In genomic region chr8:45332685-45333409, GRCm38 (mm10) we compare ENCODE assay signal across 7 mouse cellular contexts. TPM values are rescaled to one million over a fixed set of nuclear protein-coding genes. Genes with fewer than 3 reads are reported as not detected.
DNase-seq lines count a peak whose midpoint lies in the region; ATAC-seq lines count a peak whose summit lies in the region.

Gene Cyp4v3 (minus strand): TSS chr8:45333216.

- peak within 1 kb of the TSS; percentile 1; the same call in 1 of the 2 replicates for H3K9ac ChIP-seq in limb, embryonic 15.5 days
- H3K9ac ChIP-seq in midbrain, embryonic 16.5 days (ENCODE audit: low read depth, low read length) = peak within 1 kb of the TSS; percentile 57

- under 1% methylated on average over 42 of the region's 44 CpGs for WGBS in limb, embryonic 15.5 days
- WGBS in midbrain, embryonic 16.5 days = under 1% methylated on average over 44 of the region's 44 CpGs

- DNase-seq in adrenal gland, adult 18-20 months (ENCODE audit: low spot score in 2 of 2) = peak; percentile 69 to 77
- DNase-seq in embryo, embryonic 9.5 days (ENCODE audit: extremely low spot score) = peak; percentile 53
- DNase-seq in heart, adult 18-20 months = peak; percentile 84 to 90
- peak; percentile 69 for DNase-seq in kidney, adult 18-20 months
- peak; percentile 23 to 66 for DNase-seq in spleen, postnatal 10 days (ENCODE audit: low spot score in 2 of 2)

- ATAC-seq in limb, embryonic 15.5 days (ENCODE audit: insufficient number of reproducible peaks, low FRiP score, low TSS enrichment, low read depth) = peak; percentile 44; the same call in 1 of the 2 replicates
- ATAC-seq in midbrain, embryonic 16.5 days = peak; percentile 86; the same call in 1 of the 2 replicates

- H3K9me3 ChIP-seq in limb, embryonic 15.5 days = no peaks in the 10 kb centered on the region
- H3K9me3 ChIP-seq in midbrain, embryonic 16.5 days (replicated peaks; ENCODE audit: control insufficient read depth, low read length, poor library complexity, severe bottlenecking) = no peaks in the 10 kb centered on the region

- no peaks in the 10 kb centered on the region for H3K27me3 ChIP-seq in limb, embryonic 15.5 days
- peaks cover 7% of the 10 kb centered on the region for H3K27me3 ChIP-seq in midbrain, embryonic 16.5 days (ENCODE audit: control insufficient read depth, insufficient read depth, low read depth, low read length)

- H3K4me3 ChIP-seq in limb, embryonic 15.5 days = peak within 1 kb of the TSS; percentile 50
- peak within 1 kb of the TSS; percentile 68 for H3K4me3 ChIP-seq in midbrain, embryonic 16.5 days (ENCODE audit: low read depth, low read length)

- no peak within 1 kb of the TSS for H3K27ac ChIP-seq in limb, embryonic 15.5 days
- H3K27ac ChIP-seq in midbrain, embryonic 16.5 days (ENCODE audit: low read length) = no peak within 1 kb of the TSS

- no peaks in the 10 kb centered on the region for H3K36me3 ChIP-seq in limb, embryonic 15.5 days
- H3K36me3 ChIP-seq in midbrain, embryonic 16.5 days (ENCODE audit: control insufficient read depth, insufficient read depth, low read length) = no peaks in the 10 kb centered on the region

- H3K4me1 ChIP-seq in limb, embryonic 15.5 days = peaks cover 10% of the 10 kb centered on the region; the same call in 1 of the 2 replicates
- peaks cover 5% of the 10 kb centered on the region; the same call in 1 of the 2 replicates for H3K4me1 ChIP-seq in midbrain, embryonic 16.5 days (ENCODE audit: control insufficient read depth, insufficient read depth, low read length)

- peak within 1 kb of the TSS; percentile 78 for H3K4me2 ChIP-seq in limb, embryonic 15.5 days
- H3K4me2 ChIP-seq in midbrain, embryonic 16.5 days (ENCODE audit: low read length) = peak within 1 kb of the TSS; percentile 86

RNA-seq across cellular contexts. Expression of gene Cyp4v3, which starts in this region (rescaled TPM):
- total RNA-seq in adrenal gland, adult 18-20 months (2021) = 10 to 100 TPM; 23.5 to 23.7 TPM
- total RNA-seq in heart, adult 18-20 months (2021) = 1 to 10 TPM; 2.2 to 2.8 TPM
- polyA plus RNA-seq in limb, embryonic 15.5 days (2015; fragmentation: Nextera tagmentation; extraction: Ambion mirVana) = 1.2 and 1.3 TPM in 2 replicates
- 1.3 and 1.4 TPM in 2 replicates for polyA plus RNA-seq in midbrain, embryonic 16.5 days (2015; fragmentation: Nextera tagmentation; extraction: Ambion mirVana)

Comparison
In these comparisons a context has a peak if more than half of its experiments do, and no peak if none do; other contexts are left out.
1. RNA of gene Cyp4v3 (total RNA-seq): 23.5 to 23.7 TPM in adrenal gland, adult 18-20 months; 2.2 to 2.8 TPM in heart, adult 18-20 months; every median in the first group is over 4 times any median in the second.
2. Peak in every context shown above with its lines, with median percentiles within 50 percentile points of each other: DNase-seq.